Mouse (Mus musculus) embryonic facial prominence, embryonic 11.5 days (tissue): ENCODE results near the gene Plek. TPM values are rescaled to one million over a fixed set of nuclear protein-coding genes. Genes with fewer than 3 reads are reported as not detected.

Experiments
- ATAC-seq: fragments of 200-750 bp; cut with Nextera tagmentation; replicated peaks from 2 replicates; pipeline ENCODE4 v1.8.0; 2017; ENCODE audit warnings: low read depth; ENCODE audit not compliant: insufficient number of reproducible peaks, low FRiP score, low TSS enrichment
- DNase-seq: peaks from one replicate; pipeline ENCODE4 v3.0.0-alpha.2; 2015; ENCODE audit warnings: low spot score
- H3K27ac ChIP-seq: fragments of 300-500 bp; sonication (generic); replicated peaks from 2 replicates; pipeline ENCODE4 v1.5.1; 2014; ENCODE audit warnings: mild to moderate bottlenecking, low read depth, low read length, control low read depth
- H3K27me3 ChIP-seq: fragments of 300-500 bp; sonication (generic); 2 replicates; pipeline ENCODE4 v1.6.1; 2014; ENCODE audit warnings: mild to moderate bottlenecking, low read length, moderate library complexity, mixed read lengths; ENCODE audit not compliant: control insufficient read depth, insufficient read depth
- H3K36me3 ChIP-seq: fragments of 300-500 bp; sonication (generic); replicated peaks from 2 replicates; pipeline ENCODE4 v1.6.1; 2014; ENCODE audit warnings: low read depth, mild to moderate bottlenecking, low read length, moderate library complexity, mixed read lengths; ENCODE audit not compliant: control insufficient read depth, insufficient read depth
- H3K4me1 ChIP-seq: fragments of 300-500 bp; sonication (generic); 2 replicates; pipeline ENCODE4 v1.6.1; 2014; ENCODE audit warnings: low read length, mixed read lengths; ENCODE audit not compliant: control insufficient read depth, insufficient read depth
- H3K4me2 ChIP-seq: fragments of 300-500 bp; sonication (generic); 2 replicates; pipeline ENCODE4 v1.6.1; 2014; ENCODE audit warnings: low read depth, mild to moderate bottlenecking, control low read depth, low read length, moderate library complexity
- H3K4me3 ChIP-seq: fragments of 300-500 bp; sonication (generic); 2 replicates; pipeline ENCODE4 v1.5.1; 2014; ENCODE audit warnings: low read depth, low read length, control low read depth
- H3K9ac ChIP-seq: fragments of 300-500 bp; sonication (generic); replicated peaks from 2 replicates; pipeline ENCODE4 v1.6.1; 2014; ENCODE audit warnings: mild to moderate bottlenecking, control low read depth, low read length
- H3K9me3 ChIP-seq: fragments of 300-500 bp; sonication (generic); replicated peaks from 2 replicates; pipeline ENCODE4 v1.6.1; 2016; ENCODE audit warnings: mild to moderate bottlenecking, low read length, inconsistent platforms, mixed read lengths; ENCODE audit not compliant: control insufficient read depth
- WGBS: fragments of 180-500 bp; shearing (Covaris S2); extraction: QIAGEN DNeasy Blood & Tissue Kit; methylation state at CpG from one replicate; pipeline ENCODE4 v1.1.7; 2014; 5-methylcytosine and 5-hydroxymethylcytosine counted together
- polyA plus RNA-seq: library from polyadenylated mRNA; unstranded; fragments of >200 nt; fragmentation: Nextera tagmentation; extraction: Ambion mirVana; gene quantifications from 2 replicates; pipeline ENCODE4 v1.2.1, GENCODE M21; 2014

Gene Plek
- polyA plus RNA-seq, 1 experiment from 2014 or later: 7.5 TPM

GRCm38 (mm10) chr11:16935577-16936236 is 116.5 kb downstream of the Plek start:
- Histone ChIP-seq H3K4me2 (no peak overlapping the region), H3K9me3 (no peaks in the 10 kb centered on the region), H3K4me3 (no peak overlapping the region), H3K27ac (no peak overlapping the region), H3K36me3 (no peaks in the 10 kb centered on the region), H3K27me3 (no peaks in the 10 kb centered on the region), H3K9ac (no peak overlapping the region), H3K4me1 (no peaks in the 10 kb centered on the region)
- WGBS: 60% methylated on average over 6 of the region's 6 CpGs
- ATAC-seq (no peak), DNase-seq (peak; percentile 3)

GRCm38 (mm10) chr11:16932159-16932558 is 120.0 kb downstream of the Plek start:
- Histone ChIP-seq H3K4me1 (no peaks in the 10 kb centered on the region), H3K4me3 (no peak overlapping the region), H3K36me3 (no peaks in the 10 kb centered on the region), H3K4me2 (no peak overlapping the region), H3K9me3 (no peaks in the 10 kb centered on the region), H3K27me3 (no peaks in the 10 kb centered on the region), H3K9ac (no peak overlapping the region), H3K27ac (no peak overlapping the region)
- DNase-seq: no peak
- 89% methylated on average over 3 of the region's 3 CpGs for whole genome bisulfite sequencing
- no peak for ATAC-seq

Other genes with a start within 250 kb of the Plek start
- gene Fbxo48, start 101.0 kb downstream of the Plek start, polyA plus RNA-seq: 1.9 and 2.4 TPM in 2 replicates
- gene Cnrip1, start 795 bp downstream of the Plek start, polyA plus RNA-seq: 16.7 and 18.1 TPM in 2 replicates
- gene Ppp3r1, start 106.9 kb upstream of the Plek start, polyA plus RNA-seq: 93.4 and 93.5 TPM in 2 replicates
- 35.7 and 37.6 TPM in 2 replicates for gene Wdr92, start 129.7 kb upstream of the Plek start, polyA plus RNA-seq
- gene Pno1, start 159.2 kb upstream of the Plek start, polyA plus RNA-seq: 107 and 128 TPM in 2 replicates
- gene C1d, start 205.2 kb upstream of the Plek start, polyA plus RNA-seq: 132 and 134 TPM in 2 replicates